Mouse (Mus musculus): Measurements from ENCODE around the gene Gpc5. TPM values are rescaled to one million over a fixed set of nuclear protein-coding genes. Genes with fewer than 3 reads are reported as not detected.

The Gpc5 gene
- total and polyA plus RNA-seq, 2 experiments = not detected

DNA sequence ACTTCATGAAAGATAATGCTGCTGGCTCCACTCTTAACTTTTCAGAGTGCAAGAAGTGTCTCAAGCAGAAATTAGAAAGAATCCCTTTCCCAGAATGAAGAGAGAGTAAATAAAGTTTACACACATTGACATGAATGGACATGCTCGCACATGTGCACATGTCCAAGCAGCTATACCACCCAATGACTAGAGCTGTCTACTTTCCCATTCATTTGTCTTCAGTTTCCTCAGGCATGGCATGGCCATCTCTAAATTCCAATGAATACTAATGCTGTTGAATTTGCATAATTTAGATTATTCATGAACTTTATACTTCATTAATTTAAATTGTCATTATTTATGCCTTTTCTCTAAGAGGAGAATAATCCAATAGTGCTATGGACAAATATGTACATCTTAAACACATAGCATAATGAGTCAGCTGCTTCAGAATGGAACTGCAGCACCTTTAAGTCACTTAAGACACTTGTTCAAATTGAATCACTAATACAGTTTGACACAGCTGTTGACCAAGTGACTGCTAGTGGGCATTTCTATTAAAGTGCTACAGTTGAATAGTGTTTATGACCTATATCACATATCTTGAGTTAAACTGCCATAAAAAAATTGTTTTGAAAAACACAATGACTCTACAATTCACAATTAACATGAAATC, 752.9 kb downstream of the Gpc5 start:
- no peaks in the 10 kb centered on the region for H3K4me1 ChIP-seq (ENCODE audit: control insufficient read depth, insufficient read depth, low read length)
- WGBS = 96% methylated on average over 1 of the region's 1 CpGs
- H3K27me3 ChIP-seq (ENCODE audit: control insufficient read depth, insufficient read depth, low read length) = no peaks in the 10 kb centered on the region
- no peak overlapping the region for H3K4me3 ChIP-seq (ENCODE audit: insufficient read depth, low read depth, low read length)
- no peaks in the 10 kb centered on the region for H3K79me2 ChIP-seq (ENCODE audit: control insufficient read depth, insufficient read depth, low read length)
- TF ChIP-seq POLR2A (IDR thresholded peaks at IDR 0.05; ENCODE audit: extremely low read depth, insufficient read depth, low read length) (no peak), CTCF (IDR thresholded peaks at IDR 0.05; ENCODE audit: low read depth, low read length) (no peak)
- no peaks in the 10 kb centered on the region for H3K36me3 ChIP-seq (ENCODE audit: control insufficient read depth, insufficient read depth, low read length)
- H3K9ac ChIP-seq (ENCODE audit: low read depth, low read length) = no peak overlapping the region
- DNase-seq (ENCODE audit: extremely low read depth, low read depth, low spot score) = no peak
- no peak overlapping the region for H3K27ac ChIP-seq (replicated peaks; ENCODE audit: insufficient read depth, low read depth, low read length)

DNA sequence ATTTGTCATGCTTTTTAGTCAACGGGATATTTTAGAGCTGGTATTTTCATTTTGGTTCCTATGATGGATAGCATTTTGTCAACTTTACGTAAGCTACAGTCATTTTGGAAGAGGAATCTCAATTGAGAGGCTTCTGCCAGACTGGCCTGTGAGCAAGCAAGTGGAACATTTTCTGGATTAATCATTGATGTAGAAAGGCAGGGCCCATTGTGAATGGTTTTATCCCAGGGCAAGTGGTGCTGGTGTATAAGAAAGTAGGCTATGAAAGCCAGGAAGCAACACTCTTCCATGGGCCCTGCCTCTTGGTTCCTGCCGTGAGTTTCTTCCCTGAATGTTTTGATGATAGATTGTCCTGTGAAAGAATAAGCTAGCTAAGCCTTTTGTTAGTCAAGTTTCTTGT, 777.1 kb downstream of the Gpc5 start:
- Histone ChIP-seq H3K36me3 (ENCODE audit: control insufficient read depth, insufficient read depth, low read length) (no peaks in the 10 kb centered on the region), H3K27ac (replicated peaks; ENCODE audit: insufficient read depth, low read depth, low read length) (no peak overlapping the region), H3K79me2 (ENCODE audit: control insufficient read depth, insufficient read depth, low read length) (no peaks in the 10 kb centered on the region), H3K27me3 (ENCODE audit: control insufficient read depth, insufficient read depth, low read length) (no peaks in the 10 kb centered on the region), H3K4me1 (ENCODE audit: control insufficient read depth, insufficient read depth, low read length) (no peaks in the 10 kb centered on the region), H3K9ac (ENCODE audit: low read depth, low read length) (no peak overlapping the region), H3K4me3 (ENCODE audit: insufficient read depth, low read depth, low read length) (no peak overlapping the region)
- no peak for DNase-seq (ENCODE audit: extremely low read depth, low read depth, low spot score)
- 82% methylated on average over 3 of the region's 3 CpGs for WGBS
- TF ChIP-seq POLR2A (IDR thresholded peaks at IDR 0.05; ENCODE audit: extremely low read depth, insufficient read depth, low read length) (no peak), CTCF (IDR thresholded peaks at IDR 0.05; ENCODE audit: low read depth, low read length) (no peak)

DNA sequence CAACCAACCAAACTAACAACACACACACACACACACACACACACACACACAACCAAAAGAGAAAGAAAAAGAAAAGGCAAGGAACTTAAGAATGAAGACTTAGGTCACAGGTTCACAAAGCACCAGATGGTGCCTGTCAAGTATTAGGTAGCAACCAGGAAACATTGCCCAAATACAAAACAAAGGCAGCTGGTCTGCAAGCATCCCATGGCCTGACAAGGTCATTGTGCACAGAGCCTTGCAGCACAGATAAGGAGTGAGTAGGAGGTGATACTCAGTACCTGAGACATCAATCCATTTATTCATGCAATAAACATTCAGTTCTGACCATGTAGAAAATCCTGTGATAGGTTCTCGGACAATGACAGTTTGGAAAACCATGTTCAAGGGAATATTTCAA, 884.0 kb downstream of the Gpc5 start:
- no peak overlapping the region for H3K9ac ChIP-seq (ENCODE audit: low read depth, low read length)
- DNase-seq (ENCODE audit: extremely low read depth, low read depth, low spot score) = no peak
- H3K36me3 ChIP-seq (ENCODE audit: control insufficient read depth, insufficient read depth, low read length) = no peaks in the 10 kb centered on the region
- H3K4me3 ChIP-seq (ENCODE audit: insufficient read depth, low read depth, low read length) = no peak overlapping the region
- H3K27me3 ChIP-seq (ENCODE audit: control insufficient read depth, insufficient read depth, low read length) = no peaks in the 10 kb centered on the region
- no peaks in the 10 kb centered on the region for H3K4me1 ChIP-seq (ENCODE audit: control insufficient read depth, insufficient read depth, low read length)
- no peak overlapping the region for H3K27ac ChIP-seq (replicated peaks; ENCODE audit: insufficient read depth, low read depth, low read length)
- TF ChIP-seq CTCF (IDR thresholded peaks at IDR 0.05; ENCODE audit: low read depth, low read length) (no peak), POLR2A (IDR thresholded peaks at IDR 0.05; ENCODE audit: extremely low read depth, insufficient read depth, low read length) (no peak)
- WGBS = 87% methylated on average over 1 of the region's 1 CpGs
- no peaks in the 10 kb centered on the region for H3K79me2 ChIP-seq (ENCODE audit: control insufficient read depth, insufficient read depth, low read length)

DNA sequence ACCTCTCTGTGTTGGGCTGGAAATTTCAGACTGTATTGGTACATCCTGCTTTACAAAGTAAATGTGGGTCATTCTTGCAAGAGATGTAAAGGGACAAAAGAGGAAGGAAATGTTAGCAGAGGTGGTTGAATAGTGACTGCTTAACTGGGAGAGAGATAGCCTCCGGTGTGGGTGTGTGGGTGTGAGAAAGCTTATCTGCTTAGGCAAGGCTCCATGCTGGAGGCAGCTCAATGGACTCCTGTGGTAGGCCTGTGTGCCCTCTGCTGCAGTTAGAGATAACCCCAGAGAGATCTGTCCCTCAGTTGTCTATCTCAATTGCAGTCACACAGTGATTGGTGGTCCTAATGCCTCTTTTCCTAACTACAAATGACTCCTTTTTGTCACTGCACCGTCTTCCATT, 887.2 kb downstream of the Gpc5 start:
- Histone ChIP-seq H3K36me3 (ENCODE audit: control insufficient read depth, insufficient read depth, low read length) (no peaks in the 10 kb centered on the region), H3K27me3 (ENCODE audit: control insufficient read depth, insufficient read depth, low read length) (no peaks in the 10 kb centered on the region), H3K4me3 (ENCODE audit: insufficient read depth, low read depth, low read length) (no peak overlapping the region), H3K9ac (ENCODE audit: low read depth, low read length) (no peak overlapping the region), H3K4me1 (ENCODE audit: control insufficient read depth, insufficient read depth, low read length) (no peaks in the 10 kb centered on the region), H3K27ac (replicated peaks; ENCODE audit: insufficient read depth, low read depth, low read length) (no peak overlapping the region), H3K79me2 (ENCODE audit: control insufficient read depth, insufficient read depth, low read length) (no peaks in the 10 kb centered on the region)
- TF ChIP-seq CTCF (IDR thresholded peaks at IDR 0.05; ENCODE audit: low read depth, low read length) (no peak), POLR2A (IDR thresholded peaks at IDR 0.05; ENCODE audit: extremely low read depth, insufficient read depth, low read length) (no peak)
- no peak for DNase-seq (ENCODE audit: extremely low read depth, low read depth, low spot score)
- 29% methylated on average over 2 of the region's 2 CpGs for WGBS

DNA sequence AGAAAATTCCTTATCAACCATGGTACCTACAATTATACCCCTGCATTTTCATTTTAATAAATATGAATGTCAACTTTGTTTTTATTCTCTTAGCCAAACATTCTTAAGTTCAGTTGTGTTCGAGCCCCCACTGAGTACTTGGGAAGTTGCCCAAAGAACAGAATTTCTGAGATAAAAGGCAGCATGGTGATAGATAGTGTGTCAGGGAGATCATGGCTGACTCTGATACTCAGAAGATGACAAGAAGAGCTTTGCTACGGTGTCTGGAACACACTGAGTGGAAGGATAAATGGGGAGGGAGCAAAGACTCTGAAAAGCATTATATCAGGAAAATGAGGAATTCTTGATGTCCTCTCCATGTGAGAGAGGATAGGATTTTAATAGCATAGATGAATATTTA, 898.7 kb downstream of the Gpc5 start:
- H3K27ac ChIP-seq (replicated peaks; ENCODE audit: insufficient read depth, low read depth, low read length) = no peak overlapping the region
- DNase-seq (ENCODE audit: extremely low read depth, low read depth, low spot score) = no peak
- TF ChIP-seq CTCF (IDR thresholded peaks at IDR 0.05; ENCODE audit: low read depth, low read length) (no peak), POLR2A (IDR thresholded peaks at IDR 0.05; ENCODE audit: extremely low read depth, insufficient read depth, low read length) (no peak)
- no peak overlapping the region for H3K4me3 ChIP-seq (ENCODE audit: insufficient read depth, low read depth, low read length)
- H3K27me3 ChIP-seq (ENCODE audit: control insufficient read depth, insufficient read depth, low read length) = no peaks in the 10 kb centered on the region
- H3K36me3 ChIP-seq (ENCODE audit: control insufficient read depth, insufficient read depth, low read length) = no peaks in the 10 kb centered on the region
- no peaks in the 10 kb centered on the region for H3K4me1 ChIP-seq (ENCODE audit: control insufficient read depth, insufficient read depth, low read length)
- no peak overlapping the region for H3K9ac ChIP-seq (ENCODE audit: low read depth, low read length)
- H3K79me2 ChIP-seq (ENCODE audit: control insufficient read depth, insufficient read depth, low read length) = no peaks in the 10 kb centered on the region
- 54% methylated on average over 2 of the region's 2 CpGs for WGBS

DNA sequence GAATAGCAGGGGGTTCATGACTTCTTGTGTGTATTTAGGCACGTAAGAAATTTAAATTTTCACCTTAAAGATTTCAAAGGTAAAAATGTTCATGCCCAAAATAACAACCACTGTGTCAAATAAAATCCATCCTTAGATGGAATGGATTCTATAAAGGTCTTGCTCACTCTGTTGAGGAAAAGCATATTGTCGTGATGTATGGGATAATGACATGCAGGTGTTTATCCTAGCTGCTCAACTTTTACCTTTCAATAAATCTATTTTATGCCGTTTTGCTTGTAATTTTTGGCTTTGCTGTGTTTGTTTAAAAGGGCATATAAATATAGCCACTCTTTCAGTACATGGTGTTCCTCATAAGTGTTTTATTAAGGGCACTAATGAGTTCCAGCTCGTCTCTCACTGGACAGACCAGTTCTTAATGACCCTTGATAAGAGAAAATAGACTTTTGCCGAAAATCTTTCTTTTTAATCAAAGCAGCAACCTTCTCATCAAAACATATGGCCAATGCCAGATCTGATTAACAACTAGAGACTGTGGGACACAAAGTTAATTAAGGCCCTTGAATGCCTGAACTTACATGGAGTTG, 901.6 kb downstream of the Gpc5 start:
- Histone ChIP-seq H3K79me2 (ENCODE audit: control insufficient read depth, insufficient read depth, low read length) (no peaks in the 10 kb centered on the region), H3K27ac (replicated peaks; ENCODE audit: insufficient read depth, low read depth, low read length) (no peak overlapping the region), H3K9ac (ENCODE audit: low read depth, low read length) (no peak overlapping the region), H3K4me1 (ENCODE audit: control insufficient read depth, insufficient read depth, low read length) (no peaks in the 10 kb centered on the region), H3K4me3 (ENCODE audit: insufficient read depth, low read depth, low read length) (no peak overlapping the region), H3K27me3 (ENCODE audit: control insufficient read depth, insufficient read depth, low read length) (no peaks in the 10 kb centered on the region), H3K36me3 (ENCODE audit: control insufficient read depth, insufficient read depth, low read length) (no peaks in the 10 kb centered on the region)
- no peak for DNase-seq (ENCODE audit: extremely low read depth, low read depth, low spot score)
- no peak for TF ChIP-seq CTCF (IDR thresholded peaks at IDR 0.05; ENCODE audit: low read depth, low read length)
- no peak for TF ChIP-seq POLR2A (IDR thresholded peaks at IDR 0.05; ENCODE audit: extremely low read depth, insufficient read depth, low read length)
- WGBS = 66% methylated on average over 5 of the region's 5 CpGs
